Mouse (Mus musculus): ENCODE measurements around the gene Plekhg3. TPM values are rescaled to one million over a fixed set of nuclear protein-coding genes. Genes with fewer than 3 reads are reported as not detected.

The Plekhg3 gene
- polyA plus RNA-seq, 1 experiment from 2014 or later, result 2.1 TPM

- ATAC-seq (peak; percentile 54), DNase-seq (ENCODE audit: low spot score) (peak; percentile 68)
- H3K4me1 ChIP-seq (ENCODE audit: insufficient read depth, low read depth, low read length), result peaks cover 4% of the 10 kb centered on the region; the same call in 1 of the 2 replicates
- TF ChIP-seq CTCF (IDR thresholded peaks at IDR 0.05) (no peak), EP300 (IDR thresholded peaks at IDR 0.05) (no peak)
- H3K27ac ChIP-seq (ENCODE audit: low read length), result peak overlapping the region; percentile 43; the same call in 1 of the 2 replicates
- H3K4me2 ChIP-seq (replicated peaks; ENCODE audit: low read depth, low read length), result no peak overlapping the region
- WGBS, result 21% methylated on average over 8 of the region's 8 CpGs
- no peak overlapping the region for H3K4me3 ChIP-seq (ENCODE audit: low read depth, low read length)
- H3K9me3 ChIP-seq (ENCODE audit: low read length), result no peaks in the 10 kb centered on the region
- H3K36me3 ChIP-seq (ENCODE audit: insufficient read depth, low read length), result no peaks in the 10 kb centered on the region
- H3K9ac ChIP-seq (replicated peaks; ENCODE audit: low read depth), result no peak overlapping the region
- H3K27me3 ChIP-seq (replicated peaks; ENCODE audit: insufficient read depth, low read length), result no peaks in the 10 kb centered on the region
Measured at GRCm38 (mm10) chr12:76552321-76552720, 21.6 kb downstream of the Plekhg3 start.

DNA sequence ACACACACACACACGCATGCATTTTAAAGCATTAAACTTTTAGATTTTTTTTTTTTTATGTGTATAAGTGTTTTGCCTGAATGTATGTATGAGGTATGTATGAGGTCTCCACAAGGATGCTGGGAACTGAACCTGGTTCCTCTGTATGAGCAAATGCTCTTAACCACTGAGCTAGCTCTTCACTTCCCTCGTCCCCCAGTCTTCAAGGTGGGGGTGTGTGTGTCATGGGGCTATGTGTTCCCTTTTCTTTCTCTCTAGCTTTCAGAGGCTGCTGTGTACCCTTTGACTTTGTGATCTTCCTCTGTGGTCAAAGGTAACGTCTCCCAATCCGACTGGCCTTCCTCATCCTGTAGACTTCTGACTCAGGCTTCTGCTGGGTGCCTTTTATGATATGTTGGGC lies 22.3 kb downstream of the Plekhg3 start:
- ATAC-seq (no peak), DNase-seq (ENCODE audit: low spot score) (no peak)
- Histone ChIP-seq H3K36me3 (ENCODE audit: insufficient read depth, low read length) (no peaks in the 10 kb centered on the region), H3K27me3 (replicated peaks; ENCODE audit: insufficient read depth, low read length) (no peaks in the 10 kb centered on the region), H3K9me3 (ENCODE audit: low read length) (no peaks in the 10 kb centered on the region), H3K4me1 (ENCODE audit: insufficient read depth, low read depth, low read length) (no peaks in the 10 kb centered on the region), H3K27ac (ENCODE audit: low read length) (no peak overlapping the region), H3K4me3 (ENCODE audit: low read depth, low read length) (no peak overlapping the region), H3K9ac (replicated peaks; ENCODE audit: low read depth) (no peak overlapping the region), H3K4me2 (replicated peaks; ENCODE audit: low read depth, low read length) (no peak overlapping the region)
- TF ChIP-seq EP300 (IDR thresholded peaks at IDR 0.05) (no peak), CTCF (IDR thresholded peaks at IDR 0.05) (no peak)
- WGBS, result 82% methylated on average over 4 of the region's 4 CpGs

DNA sequence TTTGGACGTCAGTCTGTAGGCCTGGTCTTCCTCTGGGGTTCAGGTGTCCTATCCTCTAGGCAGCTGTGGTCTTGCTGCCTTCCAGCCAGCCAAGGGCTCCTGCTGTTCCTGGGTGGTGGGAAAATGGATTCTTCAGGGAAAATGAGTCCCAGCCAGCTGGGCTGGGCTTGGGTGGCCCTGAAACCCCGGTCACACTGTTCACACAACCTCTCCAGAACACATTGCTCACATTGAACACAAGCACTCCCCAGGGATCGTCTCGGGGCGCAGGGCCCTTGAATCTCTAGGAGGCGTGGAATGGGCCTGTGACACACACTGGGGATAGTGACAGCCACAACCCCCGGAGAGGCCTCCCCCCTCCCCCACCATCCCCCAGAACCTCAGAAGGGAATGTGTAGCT lies 23.2 kb downstream of the Plekhg3 start:
- TF ChIP-seq EP300 (IDR thresholded peaks at IDR 0.05) (no peak), CTCF (IDR thresholded peaks at IDR 0.05) (no peak)
- H3K4me3 ChIP-seq (ENCODE audit: low read depth, low read length), result no peak overlapping the region
- no peaks in the 10 kb centered on the region for H3K36me3 ChIP-seq (ENCODE audit: insufficient read depth, low read length)
- WGBS, result 56% methylated on average over 7 of the region's 7 CpGs
- ATAC-seq (peak; percentile 54), DNase-seq (ENCODE audit: low spot score) (no peak)
- no peak overlapping the region for H3K4me2 ChIP-seq (replicated peaks; ENCODE audit: low read depth, low read length)
- H3K9me3 ChIP-seq (ENCODE audit: low read length), result no peaks in the 10 kb centered on the region
- no peak overlapping the region for H3K9ac ChIP-seq (replicated peaks; ENCODE audit: low read depth)
- no peak overlapping the region for H3K27ac ChIP-seq (ENCODE audit: low read length)
- H3K27me3 ChIP-seq (replicated peaks; ENCODE audit: insufficient read depth, low read length), result no peaks in the 10 kb centered on the region
- H3K4me1 ChIP-seq (ENCODE audit: insufficient read depth, low read depth, low read length), result no peaks in the 10 kb centered on the region

DNA sequence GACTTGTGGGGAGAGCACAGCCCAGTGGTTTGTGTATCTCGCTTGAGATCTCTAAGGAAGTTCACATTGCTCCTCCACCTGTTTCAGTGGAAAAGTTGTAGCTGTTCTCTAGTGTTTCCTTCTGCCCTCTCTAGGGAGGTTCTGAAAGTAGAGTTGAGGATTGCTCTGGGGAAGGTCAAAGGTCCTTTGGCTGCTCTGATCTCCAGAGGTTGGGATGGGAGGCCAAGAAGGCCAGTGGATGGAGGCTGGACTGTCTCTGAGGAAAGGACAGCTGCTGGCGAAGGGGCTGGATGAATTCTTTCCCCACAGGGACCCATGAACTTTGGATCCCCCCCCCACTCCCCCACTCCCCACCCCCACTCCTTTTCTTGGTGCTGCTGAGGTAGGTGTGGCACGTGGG lies 23.7 kb downstream of the Plekhg3 start:
- Histone ChIP-seq H3K36me3 (ENCODE audit: insufficient read depth, low read length) (no peaks in the 10 kb centered on the region), H3K9ac (replicated peaks; ENCODE audit: low read depth) (no peak overlapping the region), H3K4me1 (ENCODE audit: insufficient read depth, low read depth, low read length) (no peaks in the 10 kb centered on the region), H3K27me3 (replicated peaks; ENCODE audit: insufficient read depth, low read length) (no peaks in the 10 kb centered on the region), H3K9me3 (ENCODE audit: low read length) (no peaks in the 10 kb centered on the region), H3K4me3 (ENCODE audit: low read depth, low read length) (no peak overlapping the region), H3K4me2 (replicated peaks; ENCODE audit: low read depth, low read length) (no peak overlapping the region), H3K27ac (ENCODE audit: low read length) (no peak overlapping the region)
- ATAC-seq (peak; percentile 15), DNase-seq (ENCODE audit: low spot score) (no peak)
- TF ChIP-seq EP300 (IDR thresholded peaks at IDR 0.05) (no peak), CTCF (IDR thresholded peaks at IDR 0.05) (no peak)
- 87% methylated on average over 3 of the region's 3 CpGs for WGBS

DNA sequence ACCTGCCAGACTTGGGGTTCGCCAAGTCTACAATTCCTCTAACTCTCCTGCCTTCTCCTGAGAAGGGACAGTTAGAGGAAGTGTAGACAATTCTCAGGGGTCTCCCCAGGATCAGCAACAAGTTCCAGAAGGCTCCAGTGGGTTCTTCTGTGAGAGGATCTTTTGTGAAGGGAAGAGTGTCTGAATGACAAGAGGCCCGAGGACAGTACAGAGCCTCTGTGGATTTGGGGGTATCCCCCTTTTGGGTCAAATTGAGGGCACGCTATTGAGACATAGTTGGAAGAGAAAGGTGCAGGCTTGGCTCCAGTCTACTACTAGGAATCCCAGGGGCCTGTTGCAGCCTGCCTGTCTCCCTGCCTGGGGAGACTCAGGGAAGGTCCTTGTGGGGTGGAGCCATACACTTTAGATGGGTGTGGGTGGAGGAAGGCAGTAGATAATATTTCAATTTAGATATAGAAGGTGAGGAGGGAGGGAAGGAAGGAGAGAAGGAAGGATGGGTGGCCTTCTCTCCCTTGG lies 24.2 kb downstream of the Plekhg3 start:
- no peak overlapping the region for H3K4me2 ChIP-seq (replicated peaks; ENCODE audit: low read depth, low read length)
- no peaks in the 10 kb centered on the region for H3K36me3 ChIP-seq (ENCODE audit: insufficient read depth, low read length)
- TF ChIP-seq EP300 (IDR thresholded peaks at IDR 0.05), result no peak
- TF ChIP-seq CTCF (IDR thresholded peaks at IDR 0.05), result no peak
- no peaks in the 10 kb centered on the region for H3K9me3 ChIP-seq (ENCODE audit: low read length)
- no peak overlapping the region for H3K4me3 ChIP-seq (ENCODE audit: low read depth, low read length)
- no peak for ATAC-seq
- 90% methylated on average over 3 of the region's 3 CpGs for WGBS
- no peak overlapping the region for H3K27ac ChIP-seq (ENCODE audit: low read length)
- no peaks in the 10 kb centered on the region for H3K4me1 ChIP-seq (ENCODE audit: insufficient read depth, low read depth, low read length)
- H3K9ac ChIP-seq (replicated peaks; ENCODE audit: low read depth), result no peak overlapping the region
- H3K27me3 ChIP-seq (replicated peaks; ENCODE audit: insufficient read depth, low read length), result no peaks in the 10 kb centered on the region
- DNase-seq (ENCODE audit: low spot score), result no peak

DNA sequence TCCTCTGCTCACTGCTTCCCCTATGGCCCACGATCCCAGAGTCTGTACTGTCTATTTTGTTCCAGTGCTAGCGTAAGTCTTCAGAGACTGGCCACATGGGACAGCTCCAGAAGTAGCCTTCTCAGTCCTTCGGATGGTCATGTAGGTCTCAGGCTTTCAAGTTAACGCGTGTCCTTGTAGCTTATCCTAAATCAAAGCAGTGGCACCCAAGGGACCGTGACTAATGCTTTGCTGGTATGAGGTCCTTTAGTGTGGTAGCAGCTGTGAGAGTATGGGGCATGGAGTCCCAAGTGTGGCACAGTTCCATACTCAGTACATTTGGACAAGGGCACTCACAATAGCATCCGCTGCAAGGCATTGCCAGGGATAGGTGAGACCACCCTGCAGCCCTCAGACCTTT lies 25.5 kb downstream of the Plekhg3 start:
- Histone ChIP-seq H3K9me3 (ENCODE audit: low read length) (no peaks in the 10 kb centered on the region), H3K4me3 (ENCODE audit: low read depth, low read length) (no peak overlapping the region), H3K4me1 (ENCODE audit: insufficient read depth, low read depth, low read length) (no peaks in the 10 kb centered on the region), H3K9ac (replicated peaks; ENCODE audit: low read depth) (no peak overlapping the region), H3K27me3 (replicated peaks; ENCODE audit: insufficient read depth, low read length) (no peaks in the 10 kb centered on the region), H3K4me2 (replicated peaks; ENCODE audit: low read depth, low read length) (no peak overlapping the region), H3K27ac (ENCODE audit: low read length) (no peak overlapping the region), H3K36me3 (ENCODE audit: insufficient read depth, low read length) (no peaks in the 10 kb centered on the region)
- ATAC-seq (no peak), DNase-seq (ENCODE audit: low spot score) (no peak)
- WGBS, result 85% methylated on average over 7 of the region's 7 CpGs
- TF ChIP-seq CTCF (IDR thresholded peaks at IDR 0.05) (no peak), EP300 (IDR thresholded peaks at IDR 0.05) (no peak)
